Mouse (Mus musculus) liver, embryonic 14.5 days (tissue): ENCODE results near the gene Chchd3. TPM values are rescaled to one million over a fixed set of nuclear protein-coding genes. Genes with fewer than 3 reads are reported as not detected.

Experiments used
- ATAC-seq: fragments of 200-750 bp; cut with Nextera tagmentation; 2 replicates; pipeline ENCODE4 v1.8.0; 2017; ENCODE audit warnings: moderate number of reproducible peaks, mild to moderate bottlenecking, moderate library complexity; ENCODE audit not compliant: insufficient read depth
- DNase-seq, 3 experiments: peaks; one replicate each; pipeline ENCODE4 v3.0.0-alpha.2; 2012 to 2013; ENCODE audit warnings: low read depth in 3 of 3, low spot score in 3 of 3
- H3K27ac ChIP-seq: fragments of 300-500 bp; sonication (generic); 2 replicates; pipeline ENCODE4 v1.5.1; 2014; ENCODE audit warnings: moderate library complexity, mild to moderate bottlenecking, control low read depth, inconsistent platforms
- H3K27me3 ChIP-seq: fragments of 300-500 bp; sonication (generic); 2 replicates; pipeline ENCODE4 v1.6.1; 2014; ENCODE audit warnings: mild to moderate bottlenecking, low read length, moderate library complexity; ENCODE audit not compliant: control insufficient read depth, insufficient read depth
- H3K36me3 ChIP-seq: fragments of 300-500 bp; sonication (generic); replicated peaks from 2 replicates; pipeline ENCODE4 v1.6.1; 2014; ENCODE audit warnings: low read depth; ENCODE audit not compliant: control insufficient read depth, insufficient read depth
- H3K4me1 ChIP-seq, 2 experiments: fragments of 200-500 bp in 1 of 2; fragments of 300-500 bp in 1 of 2; sonication (generic) in 1 of 2; replicated peaks; 2 replicates each; pipeline ENCODE4 v1.6.1; 2012 to 2014; ENCODE audit warnings: antibody characterized with exemption in 1 of 2, inconsistent platforms in 1 of 2, low read length in 1 of 2; ENCODE audit not compliant: control insufficient read depth in 2 of 2, insufficient read depth in 2 of 2
- H3K4me2 ChIP-seq: fragments of 300-500 bp; sonication (generic); 2 replicates; pipeline ENCODE4 v1.6.1; 2014; ENCODE audit warnings: low read depth, mild to moderate bottlenecking, control low read depth, moderate library complexity
- H3K4me3 ChIP-seq, 2 experiments: fragments of 200-500 bp in 1 of 2; fragments of 300-500 bp in 1 of 2; sonication (generic) in 1 of 2; 2 replicates each; pipeline ENCODE4 v1.5.1; 2012 to 2014; ENCODE audit warnings: low read depth in 2 of 2, low read length in 2 of 2, mild to moderate bottlenecking in 2 of 2, control low read depth in 1 of 2, inconsistent platforms in 1 of 2, moderate library complexity in 1 of 2; ENCODE audit not compliant: insufficient read depth in 1 of 2
- H3K9ac ChIP-seq: fragments of 300-500 bp; sonication (generic); replicated peaks from 2 replicates; pipeline ENCODE4 v1.6.1; 2014; ENCODE audit warnings: mild to moderate bottlenecking, control low read depth, moderate library complexity
- H3K9me3 ChIP-seq: fragments of 300-500 bp; sonication (generic); 2 replicates; pipeline ENCODE4 v1.6.1; 2016; ENCODE audit warnings: low read length, mixed read lengths; ENCODE audit not compliant: control insufficient read depth
- CTCF ChIP-seq: IDR thresholded peaks from 2 replicates; pipeline ENCODE4 v1.5.1; 2016; ENCODE audit warnings: antibody characterized with exemption, low read depth, control low read depth
- EP300 ChIP-seq: IDR thresholded peaks from 2 replicates; pipeline ENCODE4 v1.6.1; 2016; ENCODE audit warnings: antibody characterized with exemption, low read depth
- WGBS: fragments of 180-500 bp; shearing (Covaris S2); extraction: QIAGEN DNeasy Blood & Tissue Kit; methylation state at CpG from one replicate; pipeline ENCODE4 v1.1.7; 2014; ENCODE audit not compliant: insufficient replicate concordance; 5-methylcytosine and 5-hydroxymethylcytosine counted together
- polyA plus RNA-seq, 2 experiments: library from polyadenylated mRNA; depleted of rRNA in 1 of 2; stranded (reverse) in 1 of 2; unstranded in 1 of 2; fragments of >200 nt; fragmentation: Nextera tagmentation in 1 of 2; extraction: Ambion mirVana in 1 of 2; gene quantifications; 2 replicates each; pipeline versions ENCODE4 v1.2.1 to v1.2.3; 2012 to 2014

The Chchd3 gene
- polyA plus RNA-seq, 2 experiments, result 43.9 to 76.5 TPM

- DNase-seq (no peak), ATAC-seq (no peak)
- H3K9me3 ChIP-seq, result no peaks in the 10 kb centered on the region
- H3K36me3 ChIP-seq, result peaks cover 15% of the 10 kb centered on the region; the same call in 1 of the 2 replicates
- H3K27ac ChIP-seq, result no peak overlapping the region
- no peak overlapping the region for H3K4me2 ChIP-seq
- no peaks in the 10 kb centered on the region for H3K4me1 ChIP-seq
- WGBS, result 79% methylated on average over 2 of the region's 2 CpGs
- no peaks in the 10 kb centered on the region for H3K27me3 ChIP-seq
- H3K9ac ChIP-seq, result no peak overlapping the region
- TF ChIP-seq CTCF (no peak), EP300 (no peak)
- no peak overlapping the region for H3K4me3 ChIP-seq
Measured at GRCm38 (mm10) chr6:33041978-33042377, 18.1 kb downstream of the Chchd3 start.

- no peak for ATAC-seq
- H3K4me3 ChIP-seq, result no peak overlapping the region
Measured at GRCm38 (mm10) chr6:33040360-33041090, 19.5 kb downstream of the Chchd3 start.

GRCm38 (mm10) chr6:33032543-33032942 lies 27.5 kb downstream of the Chchd3 start:
- no peak overlapping the region for H3K4me2 ChIP-seq
- TF ChIP-seq EP300 (no peak), CTCF (no peak)
- ATAC-seq, result no peak
- no peak for DNase-seq
- H3K9ac ChIP-seq, result no peak overlapping the region
- no peaks in the 10 kb centered on the region for H3K9me3 ChIP-seq
- no peaks in the 10 kb centered on the region; the same call in none of the 2 replicates for H3K36me3 ChIP-seq
- no peaks in the 10 kb centered on the region for H3K27me3 ChIP-seq
- no peaks in the 10 kb centered on the region for H3K4me1 ChIP-seq
- no peak overlapping the region for H3K4me3 ChIP-seq
- no peak overlapping the region for H3K27ac ChIP-seq
- WGBS, result 77% methylated on average over 1 of the region's 1 CpGs

More at GRCm38 (mm10) chr6:33040360-33041090, 19.5 kb downstream of the Chchd3 start:
- peaks cover 12% of the 10 kb centered on the region for H3K36me3 ChIP-seq
- H3K27me3 ChIP-seq, result no peaks in the 10 kb centered on the region
- TF ChIP-seq EP300 (no peak), CTCF (no peak)
- no peaks in the 10 kb centered on the region for H3K4me1 ChIP-seq
- H3K4me2 ChIP-seq, result no peak overlapping the region
- DNase-seq, result no peak
- H3K9ac ChIP-seq, result no peak overlapping the region
- 74% methylated on average over 4 of the region's 4 CpGs for WGBS
- no peaks in the 10 kb centered on the region for H3K9me3 ChIP-seq
- no peak overlapping the region for H3K27ac ChIP-seq

GRCm38 (mm10) chr6:33031631-33032030 lies 28.4 kb downstream of the Chchd3 start:
- H3K4me1 ChIP-seq, result no peaks in the 10 kb centered on the region
- no peak overlapping the region for H3K27ac ChIP-seq
- H3K4me3 ChIP-seq, result no peak overlapping the region
- H3K36me3 ChIP-seq, result no peaks in the 10 kb centered on the region; the same call in 1 of the 2 replicates
- ATAC-seq, result no peak
- H3K27me3 ChIP-seq, result no peaks in the 10 kb centered on the region
- no peaks in the 10 kb centered on the region for H3K9me3 ChIP-seq
- TF ChIP-seq EP300 (no peak), CTCF (no peak)
- DNase-seq, result no peak
- no peak overlapping the region for H3K9ac ChIP-seq
- 54% methylated on average over 2 of the region's 2 CpGs for WGBS
- no peak overlapping the region for H3K4me2 ChIP-seq

- ATAC-seq (no peak), DNase-seq (no peak)
- WGBS, result 87% methylated on average over 6 of the region's 6 CpGs
- H3K36me3 ChIP-seq, result no peaks in the 10 kb centered on the region
- H3K9me3 ChIP-seq, result no peaks in the 10 kb centered on the region
- H3K27me3 ChIP-seq, result no peaks in the 10 kb centered on the region
- H3K4me2 ChIP-seq, result no peak overlapping the region
- no peaks in the 10 kb centered on the region for H3K4me1 ChIP-seq
- TF ChIP-seq EP300 (no peak), CTCF (no peak)
- no peak overlapping the region for H3K9ac ChIP-seq
- H3K27ac ChIP-seq, result no peak overlapping the region
- H3K4me3 ChIP-seq, result no peak overlapping the region
Measured at GRCm38 (mm10) chr6:33028296-33028695, 31.8 kb downstream of the Chchd3 start.
